Mouse (Mus musculus) olfactory bulb, adult 2 months (tissue): ENCODE measurements around the gene Skp2. TPM values are rescaled to one million over a fixed set of nuclear protein-coding genes. Genes with fewer than 3 reads are reported as not detected.
"Not testable (repeated sequence)": the region's sequence is repeated elsewhere in the genome, so short reads cannot be mapped to it uniquely, and the experiment has no call there.

ENCODE experiments used
- H3K27ac ChIP-seq: fragments of 200-500 bp; 2 replicates; pipeline ENCODE4 v1.5.1; 2012; ENCODE audit warnings: low read depth, low read length; ENCODE audit not compliant: insufficient read depth
- H3K4me1 ChIP-seq: fragments of 200-500 bp; 2 replicates; pipeline ENCODE4 v1.6.1; 2012; ENCODE audit warnings: low read length; ENCODE audit not compliant: control insufficient read depth, insufficient read depth
- H3K4me3 ChIP-seq: fragments of 200-500 bp; 2 replicates; pipeline ENCODE4 v1.5.1; 2012; ENCODE audit warnings: mild to moderate bottlenecking, low read depth, low read length, moderate library complexity; ENCODE audit not compliant: insufficient read depth
- CTCF ChIP-seq: fragments of 200-500 bp; IDR thresholded peaks from 2 replicates; pipeline ENCODE4 v1.5.1; 2012; ENCODE audit warnings: low read depth, mild to moderate bottlenecking, low read length, moderate library complexity; ENCODE audit not compliant: insufficient read depth
- POLR2A ChIP-seq: fragments of 200-500 bp; IDR thresholded peaks from 2 replicates; pipeline ENCODE4 v1.6.1; 2012; ENCODE audit warnings: mild to moderate bottlenecking, low read depth, low read length, moderate library complexity; ENCODE audit not compliant: insufficient read depth
- WGBS: fragments of 180-500 bp; shearing (Covaris S2); methylation state at CpG from one replicate; pipeline ENCODE4 v1.1.7; 2018; 5-methylcytosine and 5-hydroxymethylcytosine counted together
- polyA plus RNA-seq: library from polyadenylated mRNA; stranded (reverse); fragments of >200 nt; gene quantifications from 2 replicates; pipeline ENCODE4 v1.2.4, GENCODE M21; 2012; ENCODE audit warnings: low replicate concordance; ENCODE audit not compliant: missing spikeins, insufficient read depth, insufficient read length

Gene Skp2
- not detected in 2 replicates for polyA plus RNA-seq

GRCm38 (mm10) chr15:9155325-9155724 is at the start of gene Skp2:
Gene Skp2, minus strand, starts transcription at chr15:9155425.
- H3K4me1 ChIP-seq, result no peaks in the 10 kb centered on the region
- TF ChIP-seq CTCF (no peak), POLR2A (no peak)
- no peak within 1 kb of the TSS for H3K27ac ChIP-seq
- no peak within 1 kb of the TSS for H3K4me3 ChIP-seq

DNA sequence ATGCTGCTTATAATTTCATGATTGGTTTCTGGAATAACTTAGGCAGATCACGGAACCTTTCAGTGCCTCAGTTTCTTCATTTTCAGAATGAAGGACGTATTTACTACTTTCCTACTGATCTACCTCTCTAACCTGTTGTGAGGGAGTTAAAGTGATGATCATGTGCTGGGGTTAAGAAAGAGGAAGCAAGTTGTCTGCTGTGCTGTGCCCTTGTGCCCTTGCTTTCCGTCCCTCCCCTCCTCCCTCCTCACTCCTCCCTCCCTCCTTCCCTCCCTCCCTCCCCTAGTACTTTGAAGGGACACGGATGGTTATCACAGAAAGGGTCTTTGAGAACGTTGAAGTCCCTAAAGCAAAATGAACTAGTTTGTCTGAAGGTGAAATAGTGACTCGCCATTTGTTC is 43.2 kb upstream of the Skp2 start:
- H3K4me1 ChIP-seq, result no peaks in the 10 kb centered on the region
- WGBS, result 75% methylated on average over 6 of the region's 6 CpGs
- no peak overlapping the region for H3K4me3 ChIP-seq
- H3K27ac ChIP-seq, result no peak overlapping the region
- TF ChIP-seq CTCF, result no peak
- TF ChIP-seq POLR2A, result no peak

DNA sequence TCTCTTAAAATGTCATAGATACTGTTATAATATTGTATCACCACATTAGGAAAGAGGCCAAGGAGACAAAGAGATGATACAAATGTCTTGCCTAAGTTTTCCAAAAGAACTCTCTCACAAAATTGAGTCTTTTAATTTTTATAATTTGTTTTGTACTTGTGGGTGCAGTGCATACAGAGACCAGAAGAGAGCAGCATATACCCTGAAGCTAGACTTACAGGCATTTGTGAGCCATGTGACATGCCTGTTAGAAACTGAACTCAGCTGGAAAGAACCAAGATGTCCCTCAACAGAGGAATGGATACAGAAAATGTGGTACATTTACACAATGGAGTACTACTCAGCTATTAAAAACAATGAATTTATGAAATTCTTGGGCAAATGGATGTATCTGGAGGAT is 37.5 kb upstream of the Skp2 start:
- H3K27ac ChIP-seq, H3K4me1 ChIP-seq, H3K4me3 ChIP-seq: not testable (repeated sequence)

DNA sequence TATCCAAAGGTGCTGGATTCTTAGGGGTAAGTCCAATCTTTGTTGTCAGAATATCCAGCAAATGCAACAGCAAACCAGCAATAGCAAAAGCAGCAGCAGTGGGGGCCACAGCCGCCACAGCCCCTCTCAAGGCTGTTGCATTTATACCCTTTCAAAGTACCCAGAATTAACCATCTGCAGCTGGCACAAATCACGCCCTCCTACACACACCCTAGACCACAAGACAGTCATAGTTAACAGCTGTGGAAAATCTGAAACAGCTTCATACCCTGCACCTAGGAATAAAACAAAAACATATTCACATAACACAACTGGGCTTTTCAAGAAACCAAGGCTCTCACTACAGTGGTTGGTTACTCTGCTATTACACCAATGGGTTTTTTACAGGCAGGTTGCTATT is 34.6 kb upstream of the Skp2 start:
- no peak overlapping the region for H3K27ac ChIP-seq
- 44% methylated on average over 2 of the region's 2 CpGs for WGBS
- no peak overlapping the region for H3K4me3 ChIP-seq
- TF ChIP-seq POLR2A, result no peak
- TF ChIP-seq CTCF, result no peak
- peaks cover 7% of the 10 kb centered on the region for H3K4me1 ChIP-seq

DNA sequence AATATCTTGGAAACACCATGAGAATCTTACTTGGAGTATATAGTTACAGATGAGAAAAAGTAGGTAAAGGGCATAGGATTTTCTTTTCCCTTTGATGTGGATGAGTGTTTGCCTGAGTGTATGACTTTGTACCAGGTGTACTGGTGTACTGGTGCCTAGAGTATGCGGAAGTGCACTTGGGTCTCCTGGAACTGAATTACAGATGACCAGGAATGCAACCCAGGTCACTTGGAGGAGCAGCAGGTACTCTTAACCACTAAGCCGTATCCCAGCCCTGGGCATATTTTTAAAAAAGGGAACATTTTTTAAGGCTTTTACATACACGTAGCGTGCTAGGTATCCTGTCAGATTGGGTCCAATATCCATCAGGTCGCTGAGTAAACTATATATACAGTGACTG is 28.8 kb upstream of the Skp2 start:
- 99% methylated on average over 5 of the region's 5 CpGs for WGBS
- Histone ChIP-seq H3K4me1 (peaks cover 2% of the 10 kb centered on the region), H3K27ac (no peak overlapping the region), H3K4me3 (no peak overlapping the region)
- TF ChIP-seq CTCF (no peak), POLR2A (no peak)

DNA sequence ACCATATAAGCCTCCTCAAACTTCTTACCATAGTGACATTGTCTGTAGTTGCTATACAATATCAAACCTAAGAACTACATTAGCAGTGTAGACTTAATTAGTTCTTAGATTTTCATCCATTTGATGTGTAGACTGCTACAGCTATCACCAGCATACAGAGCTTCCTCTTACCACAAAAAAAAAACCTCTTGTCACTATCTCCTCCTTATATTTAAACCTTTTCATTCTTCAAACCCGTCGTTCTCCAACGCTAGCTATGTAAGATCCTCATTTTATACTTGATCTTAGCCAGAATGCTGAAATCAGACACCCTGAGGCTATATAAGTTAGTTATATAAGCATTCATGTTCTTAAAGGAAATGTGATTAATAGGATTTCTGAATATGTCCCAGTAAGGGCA is 21.8 kb upstream of the Skp2 start:
- H3K4me1 ChIP-seq, result no peaks in the 10 kb centered on the region
- no peak overlapping the region for H3K4me3 ChIP-seq
- 95% methylated on average over 3 of the region's 3 CpGs for WGBS
- no peak overlapping the region for H3K27ac ChIP-seq
- TF ChIP-seq POLR2A (no peak), CTCF (no peak)

DNA sequence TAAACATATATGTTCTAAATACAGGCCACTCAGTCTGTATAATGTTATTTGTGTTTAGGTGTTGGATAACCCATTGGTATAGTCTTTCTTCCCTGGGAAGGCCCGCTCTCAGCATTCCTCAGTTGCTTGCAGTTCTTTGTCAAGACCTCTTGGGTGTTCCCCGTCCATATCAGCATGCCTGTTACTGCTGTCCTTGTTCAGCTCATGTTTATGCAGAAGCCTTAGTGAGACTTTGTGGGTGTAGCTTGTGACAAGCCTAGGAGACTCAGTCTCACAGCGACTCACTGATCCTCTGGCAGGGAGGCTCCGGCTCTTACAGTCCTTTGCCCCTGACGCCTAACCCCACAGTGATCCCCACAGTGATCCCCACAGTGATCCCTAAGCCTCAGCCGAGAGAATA is 8.9 kb upstream of the Skp2 start:
- 66% methylated on average over 6 of the region's 6 CpGs for WGBS
- H3K27ac ChIP-seq, result no peak overlapping the region
- no peak overlapping the region for H3K4me3 ChIP-seq
- H3K4me1 ChIP-seq, result no peaks in the 10 kb centered on the region
- no peak for TF ChIP-seq POLR2A

- Histone ChIP-seq H3K4me1 (no peaks in the 10 kb centered on the region), H3K4me3 (no peak overlapping the region), H3K27ac (no peak overlapping the region)
- 50% methylated on average over 4 of the region's 4 CpGs for WGBS
- no peak for TF ChIP-seq CTCF
- TF ChIP-seq POLR2A, result no peak
These were observed 7.4 kb upstream of the Skp2 start for GRCm38 (mm10) chr15:9162557-9163070.

DNA sequence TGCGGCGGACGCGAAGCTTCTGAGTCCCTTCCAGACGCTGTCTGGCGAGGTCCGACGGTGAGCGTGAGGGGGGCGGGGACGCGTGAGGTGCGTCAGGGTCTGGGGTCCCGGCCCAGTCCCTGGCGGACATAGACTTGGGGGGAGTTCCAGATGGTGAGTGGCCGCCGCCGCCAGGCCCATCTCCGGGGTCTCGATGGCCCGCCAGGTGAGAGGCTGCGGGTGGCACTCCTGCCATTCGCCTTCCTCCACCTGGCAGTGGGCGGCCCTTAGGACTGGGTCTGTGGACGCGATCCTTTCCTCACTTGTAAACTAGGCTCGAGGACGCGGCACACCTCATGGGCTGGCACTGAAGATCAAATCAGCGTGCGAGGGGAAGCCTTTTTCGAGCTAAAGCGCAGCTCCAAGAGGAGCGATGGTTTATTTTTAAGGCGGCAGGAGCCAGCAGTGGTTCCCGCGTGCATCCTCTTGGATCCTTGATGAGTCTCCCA is 14.5 kb downstream of the Skp2 start:
- Histone ChIP-seq H3K4me1 (peaks cover 3% of the 10 kb centered on the region), H3K4me3 (peak overlapping the region; percentile 74), H3K27ac (peak overlapping the region; percentile 70)
- TF ChIP-seq CTCF, result no peak
- no peak for TF ChIP-seq POLR2A
- WGBS, result under 1% methylated on average over 37 of the region's 37 CpGs

GRCm38 (mm10) chr15:9140252-9140680 is 15.0 kb downstream of the Skp2 start, which contains the start of gene Lmbrd2:
Gene Lmbrd2, plus strand, starts transcription at chr15:9140550.
- Histone ChIP-seq H3K4me1 (peaks cover 3% of the 10 kb centered on the region), H3K27ac (peak within 1 kb of the TSS; percentile 70), H3K4me3 (peak within 1 kb of the TSS; percentile 74)
- WGBS, result under 1% methylated on average over 34 of the region's 34 CpGs
- TF ChIP-seq POLR2A, result peak; percentile 51
- TF ChIP-seq CTCF, result no peak
